Mouse (Mus musculus): ENCODE data around the gene Inhbe. TPM values are rescaled to one million over a fixed set of nuclear protein-coding genes. Genes with fewer than 3 reads are reported as not detected.
A peak's percentile ranks its signal among the peaks of the same experiment; 100 is the strongest.

Gene Inhbe
- under 1 TPM; 0.07 to 0.14 TPM for total RNA-seq (2021)
- long read RNA-seq, experiment 1: 0 reads
- long read RNA-seq, experiment 2, full-length matches to known transcripts: 1 of 1 reads
- long read RNA-seq, experiment 2, partial matches to known transcripts: 0 of 1 reads
- long read RNA-seq, experiment 2, other reads (novel, unspliced or antisense): 0 of 1 reads

- peak; percentile 69 to 85 for DNase-seq (ENCODE audit: low spot score in 2 of 2)
Observed at GRCm38 (mm10) chr10:127353909-127354895, at the start of gene Inhbe. Gene Inhbe (minus strand): TSS chr10:127354411.

GRCm38 (mm10) chr10:127391774-127392173 lies 37.6 kb upstream of the Inhbe start:
- no peak for DNase-seq (ENCODE audit: low spot score in 2 of 2)

- DNase-seq (ENCODE audit: low spot score in 2 of 2): no peak
Observed at GRCm38 (mm10) chr10:127381743-127382134, 27.5 kb upstream of the Inhbe start.

- DNase-seq (ENCODE audit: low spot score in 2 of 2): peak; percentile 30 to 42
Observed at GRCm38 (mm10) chr10:127380767-127381742, 26.8 kb upstream of the Inhbe start.

GRCm38 (mm10) chr10:127380251-127380691 lies 26.1 kb upstream of the Inhbe start, which contains the start of gene R3hdm2:
Gene R3hdm2 (plus strand): TSS chr10:127380327.
- peak; percentile 85 to 93 for DNase-seq (ENCODE audit: low spot score in 2 of 2)

- DNase-seq (ENCODE audit: low spot score in 2 of 2): no peak
Observed at GRCm38 (mm10) chr10:127379654-127380053, 25.4 kb upstream of the Inhbe start.

GRCm38 (mm10) chr10:127377700-127378099 lies 23.5 kb upstream of the Inhbe start:
- DNase-seq (ENCODE audit: low spot score in 2 of 2): no peak

GRCm38 (mm10) chr10:127371023-127371422 lies 16.8 kb upstream of the Inhbe start:
- no peak for DNase-seq (ENCODE audit: low spot score in 2 of 2)

GRCm38 (mm10) chr10:127369834-127370820 lies 15.9 kb upstream of the Inhbe start, which contains the start of gene Inhbc:
Gene Inhbc (minus strand): TSS chr10:127370431.
- DNase-seq (ENCODE audit: low spot score in 2 of 2): no peak

GRCm38 (mm10) chr10:127368273-127368672 lies 14.1 kb upstream of the Inhbe start:
- DNase-seq (ENCODE audit: low spot score in 2 of 2): no peak

- DNase-seq (ENCODE audit: low spot score in 2 of 2): no peak
Observed at GRCm38 (mm10) chr10:127367116-127367515, 12.9 kb upstream of the Inhbe start.

GRCm38 (mm10) chr10:127360714-127361113 lies 6.5 kb upstream of the Inhbe start:
- DNase-seq (ENCODE audit: low spot score in 2 of 2): no peak

GRCm38 (mm10) chr10:127355336-127355735 lies 1.1 kb upstream of the Inhbe start:
- no peak for DNase-seq (ENCODE audit: low spot score in 2 of 2)

GRCm38 (mm10) chr10:127352766-127353165 lies 1.4 kb downstream of the Inhbe start:
- DNase-seq (ENCODE audit: low spot score in 2 of 2): no peak

GRCm38 (mm10) chr10:127352187-127352586 lies 2.0 kb downstream of the Inhbe start:
- DNase-seq (ENCODE audit: low spot score in 2 of 2): no peak

- no peak for DNase-seq (ENCODE audit: low spot score in 2 of 2)
Observed at GRCm38 (mm10) chr10:127351719-127352118, 2.5 kb downstream of the Inhbe start.

GRCm38 (mm10) chr10:127351285-127351595 lies 3.0 kb downstream of the Inhbe start:
- no peak for DNase-seq (ENCODE audit: low spot score in 2 of 2)

GRCm38 (mm10) chr10:127350594-127351284 lies 3.5 kb downstream of the Inhbe start:
- DNase-seq (ENCODE audit: low spot score in 2 of 2): peak; percentile 79 to 82

GRCm38 (mm10) chr10:127349810-127350209 lies 4.4 kb downstream of the Inhbe start:
- peak in 1 of 2 experiments; percentile 53 for DNase-seq (ENCODE audit: low spot score in 2 of 2)

All from left cerebral cortex, adult 18-20 months (tissue).